Mouse (Mus musculus) T-helper 2 cell (primary cell): ENCODE data around the gene Stmn3.

ENCODE experiments used
- in situ Hi-C: fragments of 300-600 bp; cut with MboI, MseI; formaldehyde crosslinking; loops from one replicate; pipeline ENCODE4 v1.15.1; 2025; ENCODE audit warnings: high pct_unique_total_duplicates

Gene Stmn3

DNA sequence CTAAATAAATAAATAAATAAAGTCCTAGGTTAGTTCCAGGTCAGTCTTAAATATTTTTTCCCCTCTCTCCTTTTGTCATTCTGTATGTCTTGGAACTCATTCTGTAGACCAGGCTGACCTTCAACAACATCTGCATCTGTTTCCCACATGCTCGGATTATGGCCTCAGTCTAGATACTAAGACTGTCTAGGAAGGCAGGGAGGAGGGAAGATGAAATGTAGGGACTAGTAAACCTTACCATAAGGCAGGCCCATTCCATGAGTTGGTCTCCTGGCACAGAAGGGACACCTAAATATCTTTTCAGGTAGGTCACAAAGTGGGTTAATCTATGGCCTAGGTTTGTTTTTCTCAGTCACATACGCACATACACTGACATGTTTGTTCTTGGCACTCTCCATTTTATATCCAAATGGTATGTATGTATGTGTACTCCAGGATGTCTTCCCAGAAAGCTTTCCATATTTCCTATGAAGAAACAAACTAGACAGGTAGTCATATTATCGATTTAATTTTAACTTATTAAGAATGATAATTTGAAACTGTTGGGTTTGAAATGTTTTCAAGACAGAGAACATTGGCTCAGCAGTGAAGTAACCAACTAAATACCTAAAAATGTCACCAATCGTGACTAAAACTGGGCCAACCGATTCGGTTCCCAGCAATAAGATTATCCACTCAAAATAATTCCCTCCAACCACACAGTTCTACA is 27.5 kb downstream of the Stmn3 start:
- in situ Hi-C loops, result no loop called here

DNA sequence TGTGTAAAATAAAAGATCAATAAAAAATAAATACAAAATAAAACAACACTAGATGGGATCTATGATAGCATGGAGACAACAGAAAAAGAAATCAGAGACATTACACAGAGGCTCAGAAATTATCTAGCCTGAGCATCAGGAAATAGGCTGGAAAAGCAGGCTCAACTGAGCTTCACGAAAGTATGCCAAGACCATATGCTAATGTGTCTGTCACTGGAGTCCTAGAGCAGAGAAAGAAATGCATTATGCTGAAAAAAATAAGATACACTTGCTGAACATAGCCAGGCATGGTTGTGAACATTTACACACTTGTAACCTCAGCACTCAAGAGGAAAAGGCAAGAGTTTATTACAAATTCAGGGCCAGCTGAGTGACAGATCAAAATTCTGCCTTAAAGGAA is 34.3 kb downstream of the Stmn3 start:
- in situ Hi-C loops, result no loop called here

GRCm38 (mm10) chr2:181277866-181278265 is 36.4 kb downstream of the Stmn3 start:
- in situ Hi-C loops, result no loop called here

- in situ Hi-C loops, result no loop called here
These were observed 37.5 kb downstream of the Stmn3 start for GRCm38 (mm10) chr2:181276766-181277165.

DNA sequence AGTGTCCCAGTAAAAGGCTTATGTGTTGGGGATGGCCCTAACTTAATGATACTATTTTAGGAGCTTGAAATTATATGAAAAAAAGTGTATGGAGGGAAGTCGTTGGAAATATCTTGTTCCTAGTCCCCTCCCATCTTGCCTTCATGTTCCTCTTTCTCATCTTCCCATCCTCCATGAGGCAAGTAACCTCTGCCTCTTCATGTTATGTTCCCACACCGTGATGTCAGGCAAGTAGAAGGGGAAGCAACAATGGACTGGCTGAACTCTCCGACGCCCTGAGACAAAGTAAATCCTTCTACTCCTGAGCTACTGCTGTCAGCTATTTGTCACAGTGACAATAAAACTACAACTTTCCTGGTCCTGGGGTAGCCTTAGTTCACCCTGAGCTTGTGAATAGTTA is 39.7 kb downstream of the Stmn3 start:
- in situ Hi-C loops, result no loop called here

GRCm38 (mm10) chr2:181273829-181274228 is 40.5 kb downstream of the Stmn3 start:
- in situ Hi-C loops, result no loop called here

- in situ Hi-C loops, result no loop called here
These were observed 42.2 kb downstream of the Stmn3 start for GRCm38 (mm10) chr2:181272092-181272491.

- in situ Hi-C loops, result loop anchor here (5.0 kb wide), 1 partner anchor 80 kb away; the partner anchor contains the start of gene Ppdpf
These were observed 47.5 kb downstream of the Stmn3 start for GRCm38 (mm10) chr2:181266839-181267238.
